Mouse (Mus musculus): ENCODE data around the gene Ehbp1. TPM values are rescaled to one million over a fixed set of nuclear protein-coding genes. Genes with fewer than 3 reads are reported as not detected.

Ehbp1 gene
- 1.6 and 2.5 TPM in 2 replicates for polyA plus RNA-seq (2012; rRNA removed)

- no peak for DNase-seq
- Histone ChIP-seq H3K27ac (ENCODE audit: insufficient read depth, low read depth, low read length) (no peak within 1 kb of the TSS), H3K4me1 (ENCODE audit: control insufficient read depth, insufficient read depth, low read length) (no peaks in the 10 kb centered on the region), H3K27me3 (replicated peaks; ENCODE audit: control insufficient read depth, insufficient read depth, low read length) (no peaks in the 10 kb centered on the region), H3K36me3 (ENCODE audit: control insufficient read depth, insufficient read depth, low read length) (no peaks in the 10 kb centered on the region), H3K4me3 (ENCODE audit: insufficient read depth, low read depth, low read length) (no peak within 1 kb of the TSS)
- TF ChIP-seq CTCF (conservative IDR thresholded peaks at IDR 0.05; ENCODE audit: insufficient read depth, insufficient read length, low read depth, low read length) = no peak
- TF ChIP-seq POLR2A (IDR thresholded peaks at IDR 0.05; ENCODE audit: low read depth, low read length) = no peak
- 66% methylated on average over 2 of the region's 2 CpGs for WGBS
Observed at GRCm38 (mm10) chr11:22342242-22343207, at the start of gene Ehbp1. Gene Ehbp1, minus strand, starts transcription at chr11:22342292.

DNA sequence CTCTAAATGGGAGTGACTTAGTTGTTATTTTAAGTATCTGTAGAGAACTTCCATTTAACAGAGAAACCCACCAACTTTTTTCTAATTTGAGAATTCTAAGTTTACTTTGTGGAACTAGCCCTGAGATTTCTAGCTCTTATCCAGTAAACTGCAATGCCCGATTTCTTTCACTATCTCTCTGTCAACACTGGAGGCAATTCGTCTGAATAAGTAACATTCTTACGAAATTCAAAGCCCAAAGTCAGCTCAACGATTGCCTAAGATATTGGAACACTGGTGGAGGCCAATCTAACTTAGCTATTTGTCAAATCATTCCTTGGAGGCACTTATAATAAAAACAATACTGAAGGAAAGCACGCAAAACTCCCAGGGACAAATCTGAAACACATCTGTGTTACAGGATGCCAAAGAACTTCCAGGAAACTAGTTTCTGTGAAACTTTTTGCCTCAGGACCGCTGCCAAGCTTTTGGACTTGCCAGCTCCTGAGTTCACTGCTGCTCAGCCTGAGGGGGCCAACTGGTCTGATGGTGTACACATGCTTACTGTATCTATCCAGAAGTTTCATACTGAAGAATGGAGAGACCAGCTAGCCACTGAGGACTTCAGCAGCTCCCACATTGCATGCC is 45.5 kb upstream of the Ehbp1 start:
- WGBS = 77% methylated on average over 6 of the region's 6 CpGs
- no peaks in the 10 kb centered on the region for H3K36me3 ChIP-seq (ENCODE audit: control insufficient read depth, insufficient read depth, low read length)
- no peaks in the 10 kb centered on the region for H3K27me3 ChIP-seq (replicated peaks; ENCODE audit: control insufficient read depth, insufficient read depth, low read length)
- DNase-seq = peak; percentile 57
- H3K4me3 ChIP-seq (ENCODE audit: insufficient read depth, low read depth, low read length) = no peak overlapping the region
- no peaks in the 10 kb centered on the region for H3K4me1 ChIP-seq (ENCODE audit: control insufficient read depth, insufficient read depth, low read length)
- no peak overlapping the region for H3K27ac ChIP-seq (ENCODE audit: insufficient read depth, low read depth, low read length)
- no peak for TF ChIP-seq POLR2A (IDR thresholded peaks at IDR 0.05; ENCODE audit: low read depth, low read length)
- TF ChIP-seq CTCF (conservative IDR thresholded peaks at IDR 0.05; ENCODE audit: insufficient read depth, insufficient read length, low read depth, low read length) = no peak

DNA sequence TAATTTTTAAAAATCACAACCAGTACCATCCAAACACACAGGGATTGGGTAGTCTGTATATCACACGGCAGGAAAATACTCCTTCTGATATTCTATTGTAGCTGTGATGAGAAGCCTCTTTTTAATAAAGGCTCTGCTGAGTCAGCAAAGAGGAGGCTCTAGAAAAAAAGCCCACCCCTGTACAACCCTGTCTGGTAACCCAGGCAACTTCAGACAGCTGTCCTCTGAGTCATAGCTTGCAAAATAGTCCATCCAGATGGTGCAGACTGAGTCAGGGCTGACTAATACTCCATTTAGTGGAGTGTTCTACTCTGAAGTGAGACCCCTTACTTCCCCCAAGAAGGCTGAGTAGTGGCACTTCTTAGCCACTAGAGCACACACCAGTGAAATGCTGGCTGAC is 41.4 kb upstream of the Ehbp1 start:
- H3K4me3 ChIP-seq (ENCODE audit: insufficient read depth, low read depth, low read length) = no peak overlapping the region
- DNase-seq = no peak
- H3K27ac ChIP-seq (ENCODE audit: insufficient read depth, low read depth, low read length) = no peak overlapping the region
- TF ChIP-seq POLR2A (IDR thresholded peaks at IDR 0.05; ENCODE audit: low read depth, low read length) (no peak), CTCF (conservative IDR thresholded peaks at IDR 0.05; ENCODE audit: insufficient read depth, insufficient read length, low read depth, low read length) (no peak)
- H3K36me3 ChIP-seq (ENCODE audit: control insufficient read depth, insufficient read depth, low read length) = no peaks in the 10 kb centered on the region
- no peaks in the 10 kb centered on the region for H3K4me1 ChIP-seq (ENCODE audit: control insufficient read depth, insufficient read depth, low read length)
- no peaks in the 10 kb centered on the region for H3K27me3 ChIP-seq (replicated peaks; ENCODE audit: control insufficient read depth, insufficient read depth, low read length)
- WGBS = 87% methylated on average over 1 of the region's 1 CpGs

GRCm38 (mm10) chr11:22374811-22375210 is 32.7 kb upstream of the Ehbp1 start:
- Histone ChIP-seq H3K36me3 (ENCODE audit: control insufficient read depth, insufficient read depth, low read length) (no peaks in the 10 kb centered on the region), H3K4me3 (ENCODE audit: insufficient read depth, low read depth, low read length) (no peak overlapping the region), H3K27ac (ENCODE audit: insufficient read depth, low read depth, low read length) (no peak overlapping the region), H3K27me3 (replicated peaks; ENCODE audit: control insufficient read depth, insufficient read depth, low read length) (no peaks in the 10 kb centered on the region), H3K4me1 (ENCODE audit: control insufficient read depth, insufficient read depth, low read length) (no peaks in the 10 kb centered on the region)
- WGBS = 91% methylated on average over 2 of the region's 2 CpGs
- TF ChIP-seq CTCF (conservative IDR thresholded peaks at IDR 0.05; ENCODE audit: insufficient read depth, insufficient read length, low read depth, low read length) (no peak), POLR2A (IDR thresholded peaks at IDR 0.05; ENCODE audit: low read depth, low read length) (no peak)
- DNase-seq = no peak

GRCm38 (mm10) chr11:22373290-22373674 is 31.2 kb upstream of the Ehbp1 start:
- DNase-seq = peak; percentile 4
- WGBS = 68% methylated on average over 3 of the region's 3 CpGs
- no peaks in the 10 kb centered on the region for H3K4me1 ChIP-seq (ENCODE audit: control insufficient read depth, insufficient read depth, low read length)
- H3K4me3 ChIP-seq (ENCODE audit: insufficient read depth, low read depth, low read length) = no peak overlapping the region
- no peak overlapping the region for H3K27ac ChIP-seq (ENCODE audit: insufficient read depth, low read depth, low read length)
- TF ChIP-seq POLR2A (IDR thresholded peaks at IDR 0.05; ENCODE audit: low read depth, low read length) (no peak), CTCF (conservative IDR thresholded peaks at IDR 0.05; ENCODE audit: insufficient read depth, insufficient read length, low read depth, low read length) (no peak)
- H3K27me3 ChIP-seq (replicated peaks; ENCODE audit: control insufficient read depth, insufficient read depth, low read length) = no peaks in the 10 kb centered on the region
- H3K36me3 ChIP-seq (ENCODE audit: control insufficient read depth, insufficient read depth, low read length) = no peaks in the 10 kb centered on the region

DNA sequence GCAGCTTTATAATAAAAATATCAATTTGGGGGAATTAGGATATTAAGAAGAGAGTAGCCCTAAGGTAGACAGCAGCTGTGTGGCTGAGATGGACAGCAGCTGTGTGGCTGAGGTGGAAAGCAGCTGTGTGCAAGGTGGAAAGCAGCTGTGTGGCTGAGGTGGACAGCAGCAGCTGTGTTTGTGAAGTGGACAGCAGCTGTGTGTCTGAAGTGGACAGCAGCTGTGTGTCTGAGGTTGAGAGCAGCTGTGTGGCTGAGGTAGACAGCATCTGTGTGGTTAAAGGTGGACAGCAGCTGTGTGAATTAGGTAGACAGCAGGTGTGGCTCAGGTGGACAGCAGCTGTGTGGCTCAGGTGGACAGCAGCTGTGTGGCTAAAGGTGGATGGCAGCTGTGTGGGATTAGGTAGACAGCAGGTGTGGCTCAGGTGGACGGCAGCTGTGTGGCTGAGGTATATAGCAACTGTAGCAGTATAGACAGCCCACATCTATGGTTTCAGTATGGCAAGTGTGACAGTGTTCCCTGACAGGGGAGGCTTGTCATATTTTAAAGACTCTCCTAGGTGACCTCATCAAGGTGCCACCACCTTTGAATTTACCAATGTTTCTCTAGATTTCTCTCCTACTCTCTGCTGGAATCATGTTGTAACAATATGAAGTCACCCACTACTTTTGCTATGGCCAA is 30.7 kb upstream of the Ehbp1 start:
- no peaks in the 10 kb centered on the region for H3K36me3 ChIP-seq (ENCODE audit: control insufficient read depth, insufficient read depth, low read length)
- TF ChIP-seq POLR2A (IDR thresholded peaks at IDR 0.05; ENCODE audit: low read depth, low read length) = no peak
- TF ChIP-seq CTCF (conservative IDR thresholded peaks at IDR 0.05; ENCODE audit: insufficient read depth, insufficient read length, low read depth, low read length) = no peak
- H3K4me3 ChIP-seq (ENCODE audit: insufficient read depth, low read depth, low read length) = no peak overlapping the region
- no peaks in the 10 kb centered on the region for H3K4me1 ChIP-seq (ENCODE audit: control insufficient read depth, insufficient read depth, low read length)
- WGBS = 80% methylated on average over 1 of the region's 1 CpGs
- no peak for DNase-seq
- no peak overlapping the region for H3K27ac ChIP-seq (ENCODE audit: insufficient read depth, low read depth, low read length)
- H3K27me3 ChIP-seq (replicated peaks; ENCODE audit: control insufficient read depth, insufficient read depth, low read length) = no peaks in the 10 kb centered on the region

Data from kidney, adult 2 months (tissue).